Mouse (Mus musculus): Measurements from ENCODE around the gene Slc6a12. TPM values are rescaled to one million over a fixed set of nuclear protein-coding genes. Genes with fewer than 3 reads are reported as not detected.

Gene Slc6a12
- total RNA-seq, 2 experiments from 2014 or later: 0.10 to 0.54 TPM

- no peak for DNase-seq (ENCODE audit: low spot score in 2 of 2)
These were observed 64.7 kb downstream of the Slc6a12 start for GRCm38 (mm10) chr6:121407571-121408011.

- DNase-seq (ENCODE audit: low spot score in 2 of 2): no peak
These were observed 69.9 kb downstream of the Slc6a12 start for GRCm38 (mm10) chr6:121412558-121413297.

Small RNA genes lying within 50 kb of the gene (microRNA-seq; reads per million reads assigned to microRNA genes)
- not detected for gene Gm24855

Other genes with a start within 250 kb of the Slc6a12 start
- 100 to 1,000 TPM in 1 of 2 experiments, 10 to 100 TPM in 1; 99.9 to 103 TPM for gene Mical3, start 212.1 kb upstream of the Slc6a12 start, total RNA-seq (2021)
- 1 to 10 TPM; 5.8 to 6.1 TPM for gene Pex26, start 159.4 kb upstream of the Slc6a12 start, total RNA-seq (2021)
- 10 to 100 TPM; 26.4 to 36.8 TPM for gene Tuba8, start 132.4 kb upstream of the Slc6a12 start, total RNA-seq (2021)
- 1 to 10 TPM; 1.0 to 1.2 TPM for gene Usp18, start 97.2 kb upstream of the Slc6a12 start, total RNA-seq (2021)
- gene Slc6a13, start 42.8 kb upstream of the Slc6a12 start, total RNA-seq (2021): 10 to 100 TPM; 20.4 to 26.4 TPM
- 10 to 100 TPM; 11.2 to 12.4 TPM for gene Iqsec3, start 130.6 kb downstream of the Slc6a12 start, total RNA-seq (2021)